Mouse (Mus musculus) induced T-regulatory cell, adult 2 months (primary cell): ENCODE measurements at regions not wholly inside any gene's neighbourhood (a gene's known extent, or its start where the extent isn't known, plus 50 kb on each side); places are given as distances from the start of the nearest gene placed in this dataset.

ENCODE experiments used
- DNase-seq: peaks from one replicate; pipeline ENCODE4 v3.0.0-alpha.2; 2012; ENCODE audit warnings: low read depth

GRCm38 (mm10) chr14:100458727-100459447 is 174.4 kb upstream of the Klf12 start:
- peak; percentile 92 for DNase-seq

- peak; percentile 5 for DNase-seq
These were observed 173.6 kb upstream of the Klf12 start for GRCm38 (mm10) chr14:100457870-100458726.

- no peak for DNase-seq
These were observed 161.7 kb upstream of the Klf12 start for GRCm38 (mm10) chr14:100446130-100446529.

- no peak for DNase-seq
These were observed 160.4 kb upstream of the Klf12 start for GRCm38 (mm10) chr14:100444848-100445247.

GRCm38 (mm10) chr14:100444099-100444498 is 159.6 kb upstream of the Klf12 start:
- no peak for DNase-seq

- DNase-seq, result no peak
These were observed 153.1 kb upstream of the Klf12 start for GRCm38 (mm10) chr14:100437552-100437951.

- no peak for DNase-seq
These were observed 145.2 kb upstream of the Klf12 start for GRCm38 (mm10) chr14:100429662-100430061.

GRCm38 (mm10) chr14:100426399-100426798 is 141.9 kb upstream of the Klf12 start:
- DNase-seq, result no peak

GRCm38 (mm10) chr14:100423790-100424189 is 139.3 kb upstream of the Klf12 start:
- no peak for DNase-seq

GRCm38 (mm10) chr14:100421666-100422065 is 137.2 kb upstream of the Klf12 start:
- no peak for DNase-seq

GRCm38 (mm10) chr14:100415099-100415498 is 130.6 kb upstream of the Klf12 start:
- no peak for DNase-seq

GRCm38 (mm10) chr14:100412211-100412610 is 127.7 kb upstream of the Klf12 start:
- no peak for DNase-seq

GRCm38 (mm10) chr14:100397191-100397590 is 112.7 kb upstream of the Klf12 start:
- DNase-seq, result no peak

- DNase-seq, result no peak
These were observed 90.9 kb upstream of the Klf12 start for GRCm38 (mm10) chr14:100375218-100375983.

GRCm38 (mm10) chr14:100374494-100375217 is 90.2 kb upstream of the Klf12 start:
- no peak for DNase-seq

- DNase-seq, result no peak
These were observed 81.9 kb upstream of the Klf12 start for GRCm38 (mm10) chr14:100366234-100366864.

GRCm38 (mm10) chr14:100362786-100363185 is 78.3 kb upstream of the Klf12 start:
- DNase-seq, result no peak

- no peak for DNase-seq
These were observed 77.0 kb upstream of the Klf12 start for GRCm38 (mm10) chr14:100361346-100362029.

- no peak for DNase-seq
These were observed 75.4 kb upstream of the Klf12 start for GRCm38 (mm10) chr14:100359881-100360280.

- no peak for DNase-seq
These were observed 72.7 kb upstream of the Klf12 start for GRCm38 (mm10) chr14:100357131-100357530.

- DNase-seq, result no peak
These were observed 69.0 kb upstream of the Klf12 start for GRCm38 (mm10) chr14:100353508-100353907.
